Mouse (Mus musculus) forebrain, embryonic 15.5 days (tissue): Measurements from ENCODE around the gene Sipa1. TPM values are rescaled to one million over a fixed set of nuclear protein-coding genes. Genes with fewer than 3 reads are reported as not detected.

Source experiments
- ATAC-seq: fragments of 200-750 bp; cut with Nextera tagmentation; replicated peaks from 2 replicates; pipeline ENCODE4 v1.8.0; 2017; ENCODE audit warnings: mild to moderate bottlenecking, moderate TSS enrichment, moderate library complexity
- H3K27ac ChIP-seq: fragments of 300-500 bp; sonication (generic); replicated peaks from 2 replicates; pipeline ENCODE4 v1.5.1; 2015; ENCODE audit warnings: mild to moderate bottlenecking, inconsistent platforms
- H3K27me3 ChIP-seq: fragments of 300-500 bp; sonication (generic); 2 replicates; pipeline ENCODE4 v1.6.1; 2015; ENCODE audit warnings: inconsistent platforms
- H3K36me3 ChIP-seq: fragments of 300-500 bp; sonication (generic); 2 replicates; pipeline ENCODE4 v1.6.1; 2015; ENCODE audit warnings: mild to moderate bottlenecking, inconsistent platforms
- H3K4me1 ChIP-seq: fragments of 300-500 bp; sonication (generic); 2 replicates; pipeline ENCODE4 v1.6.1; 2015; ENCODE audit warnings: inconsistent platforms
- H3K4me2 ChIP-seq: fragments of 300-500 bp; sonication (generic); replicated peaks from 2 replicates; pipeline ENCODE4 v1.6.1; 2015; ENCODE audit warnings: mild to moderate bottlenecking, inconsistent platforms
- H3K4me3 ChIP-seq: fragments of 300-500 bp; sonication (generic); 2 replicates; pipeline ENCODE4 v1.5.1; 2015; ENCODE audit warnings: mild to moderate bottlenecking, inconsistent platforms
- H3K9ac ChIP-seq: fragments of 300-500 bp; sonication (generic); replicated peaks from 2 replicates; pipeline ENCODE4 v1.6.1; 2015; ENCODE audit warnings: mild to moderate bottlenecking, inconsistent platforms
- H3K9me3 ChIP-seq: fragments of 300-500 bp; sonication (generic); 2 replicates; pipeline ENCODE4 v1.6.1; 2016; ENCODE audit warnings: inconsistent platforms
- WGBS: fragments of 180-500 bp; shearing (Covaris S2); methylation state at CpG from one replicate; pipeline ENCODE4 v1.1.7; 2015; ENCODE audit warnings: mixed read lengths; 5-methylcytosine and 5-hydroxymethylcytosine counted together
- polyA plus RNA-seq: library from polyadenylated mRNA; unstranded; fragments of >200 nt; fragmentation: Nextera tagmentation; extraction: Ambion mirVana; gene quantifications from 2 replicates; pipeline ENCODE4 v1.2.1, GENCODE M21; 2015

The Sipa1 gene
- polyA plus RNA-seq, 1 experiment from 2014 or later, result 15.5 TPM

DNA sequence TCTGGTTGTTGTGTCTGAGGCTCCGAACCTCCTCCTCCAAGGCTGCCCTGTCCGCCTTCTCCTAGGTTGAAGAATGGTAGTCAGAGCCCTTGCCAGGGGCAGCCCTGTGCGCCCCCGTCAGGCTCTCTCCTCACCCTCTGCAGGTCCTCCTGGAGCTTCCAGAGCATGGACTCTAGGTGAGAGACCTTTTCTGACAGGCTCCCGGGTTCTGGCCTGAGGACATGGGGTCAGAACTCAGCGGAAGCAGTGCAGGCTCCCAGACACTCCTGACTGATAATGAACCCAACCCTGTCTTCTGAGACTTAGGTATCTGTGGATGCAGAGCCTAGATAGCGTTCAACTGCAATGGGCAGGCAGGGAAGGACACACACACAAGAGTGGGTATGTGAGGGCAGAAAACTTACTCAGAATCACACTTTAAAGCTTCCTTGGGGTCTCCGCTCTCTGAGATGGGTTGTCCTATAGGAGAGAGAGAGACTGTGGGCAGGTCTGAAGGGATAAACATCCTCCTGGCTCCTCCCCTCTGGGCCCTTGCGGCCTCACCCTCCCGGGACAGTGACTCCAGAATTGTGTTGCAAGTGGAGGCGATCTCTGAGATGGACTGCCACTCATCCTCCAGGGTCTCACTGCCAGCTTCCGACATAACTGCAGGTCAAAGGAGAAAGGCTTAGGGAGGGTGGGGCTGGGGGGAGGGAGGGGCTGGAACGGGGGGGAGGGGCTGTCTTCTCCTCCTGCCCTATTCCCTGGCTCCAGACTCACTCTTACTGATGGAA is 11.8 kb downstream of the Sipa1 start:
- Histone ChIP-seq H3K4me1 (peaks cover 27% of the 10 kb centered on the region), H3K9me3 (no peaks in the 10 kb centered on the region), H3K4me3 (no peak overlapping the region), H3K27ac (no peak overlapping the region), H3K9ac (no peak overlapping the region), H3K36me3 (peaks cover 11% of the 10 kb centered on the region), H3K27me3 (peaks cover 29% of the 10 kb centered on the region), H3K4me2 (no peak overlapping the region)
- no peak for ATAC-seq
- WGBS, result 62% methylated on average over 13 of the region's 13 CpGs

DNA sequence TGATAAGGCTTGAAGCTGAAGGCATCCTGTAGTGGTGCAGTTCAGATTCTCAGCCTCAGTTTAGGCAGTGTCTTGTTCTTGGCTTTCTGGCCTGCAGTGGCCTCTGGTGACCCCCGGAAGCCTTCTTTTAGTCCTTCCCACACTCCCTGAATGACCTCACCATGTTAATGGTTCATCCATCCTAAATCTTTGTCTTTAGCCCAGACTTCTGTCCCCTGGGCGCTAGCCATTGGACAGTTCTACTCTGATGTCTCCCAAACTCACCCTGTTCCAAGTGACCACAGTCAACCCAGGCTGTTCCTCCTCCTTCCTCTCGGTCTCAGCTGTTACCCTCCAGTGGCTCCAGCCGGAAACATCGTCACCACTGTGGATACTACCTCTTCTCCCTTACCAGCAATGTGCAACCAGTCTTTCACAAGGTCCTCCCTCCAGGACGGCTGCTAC is 14.2 kb downstream of the Sipa1 start:
- Histone ChIP-seq H3K36me3 (peaks cover 31% of the 10 kb centered on the region), H3K27ac (peak overlapping the region; percentile 77), H3K4me2 (peak overlapping the region; percentile 51), H3K9ac (peak overlapping the region; percentile 47), H3K4me3 (peak overlapping the region; percentile 29), H3K27me3 (peaks cover 14% of the 10 kb centered on the region), H3K9me3 (no peaks in the 10 kb centered on the region), H3K4me1 (peaks cover 18% of the 10 kb centered on the region)
- no peak; the same call in 1 of the 2 replicates for ATAC-seq
- WGBS, result 75% methylated on average over 6 of the region's 6 CpGs

DNA sequence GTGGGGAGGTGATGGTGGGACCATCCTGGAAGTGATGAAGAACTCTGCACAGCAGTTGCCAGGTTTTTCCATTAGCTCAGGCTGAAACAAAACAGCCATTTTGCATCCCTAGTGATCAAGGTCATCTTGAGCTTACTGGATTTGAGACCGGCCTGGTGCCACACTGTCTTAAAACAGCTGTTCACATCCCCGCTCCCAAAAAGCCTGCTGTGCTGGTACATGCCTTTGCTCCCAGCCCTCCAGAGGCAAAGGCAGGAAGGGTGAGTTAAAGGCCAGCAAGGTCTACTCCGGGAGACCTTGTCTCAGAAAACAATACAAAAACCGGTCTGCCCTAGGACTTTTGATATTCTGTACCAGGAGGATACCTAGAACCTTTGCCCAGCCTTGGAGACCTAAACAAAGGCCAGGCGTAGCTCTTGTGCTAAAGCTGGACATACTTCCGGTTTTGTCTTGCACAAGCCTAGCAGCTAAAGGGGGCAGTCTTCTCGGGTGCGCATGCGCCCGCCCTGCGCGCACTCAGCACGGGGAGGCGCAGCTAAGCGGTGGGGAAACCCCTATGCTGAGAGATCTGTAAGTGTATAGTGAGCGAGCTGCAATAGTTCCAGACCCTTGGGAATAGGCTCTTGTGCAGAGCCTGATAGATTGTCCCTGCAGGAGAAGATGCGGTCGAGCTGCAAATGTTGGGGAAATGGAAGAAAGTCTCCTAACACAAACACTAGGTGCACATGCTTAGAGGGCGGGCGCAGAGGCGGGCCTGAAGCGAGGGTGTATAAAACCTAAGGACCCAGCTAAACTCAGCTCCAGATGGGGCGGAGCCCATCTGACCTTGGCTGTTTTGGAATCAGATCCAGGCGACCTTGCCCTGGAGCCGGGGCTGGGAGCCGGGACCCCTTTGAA is 14.9 kb downstream of the Sipa1 start:
- 14% methylated on average over 26 of the region's 26 CpGs for whole genome bisulfite sequencing
- Histone ChIP-seq H3K27ac (peak overlapping the region; percentile 77), H3K9ac (peak overlapping the region; percentile 47), H3K36me3 (peaks cover 37% of the 10 kb centered on the region), H3K9me3 (no peaks in the 10 kb centered on the region), H3K4me1 (peaks cover 12% of the 10 kb centered on the region), H3K4me3 (peak overlapping the region; percentile 29), H3K4me2 (peak overlapping the region; percentile 51), H3K27me3 (peaks cover 8% of the 10 kb centered on the region; the same call in 1 of the 2 replicates)
- peak; percentile 93 for ATAC-seq

- no peaks in the 10 kb centered on the region for H3K9me3 ChIP-seq
- no peak overlapping the region for H3K27ac ChIP-seq
- no peak for ATAC-seq
- H3K36me3 ChIP-seq, result peaks cover 45% of the 10 kb centered on the region
- WGBS, result 96% methylated on average over 6 of the region's 6 CpGs
- peaks cover 12% of the 10 kb centered on the region for H3K4me1 ChIP-seq
- H3K9ac ChIP-seq, result no peak overlapping the region
- peaks cover 1% of the 10 kb centered on the region; the same call in 1 of the 2 replicates for H3K27me3 ChIP-seq
- H3K4me3 ChIP-seq, result no peak overlapping the region
- no peak overlapping the region for H3K4me2 ChIP-seq
These were observed 15.7 kb downstream of the Sipa1 start for GRCm38 (mm10) chr19:5647791-5648190.

GRCm38 (mm10) chr19:5646731-5647330 is 16.7 kb downstream of the Sipa1 start:
- H3K27ac ChIP-seq, result no peak overlapping the region
- no peak for ATAC-seq
- no peak overlapping the region for H3K4me2 ChIP-seq
- H3K4me1 ChIP-seq, result peaks cover 12% of the 10 kb centered on the region
- 89% methylated on average over 8 of the region's 8 CpGs for WGBS
- no peak overlapping the region for H3K9ac ChIP-seq
- H3K36me3 ChIP-seq, result peaks cover 54% of the 10 kb centered on the region
- H3K27me3 ChIP-seq, result no peaks in the 10 kb centered on the region
- no peaks in the 10 kb centered on the region for H3K9me3 ChIP-seq
- no peak overlapping the region for H3K4me3 ChIP-seq

DNA sequence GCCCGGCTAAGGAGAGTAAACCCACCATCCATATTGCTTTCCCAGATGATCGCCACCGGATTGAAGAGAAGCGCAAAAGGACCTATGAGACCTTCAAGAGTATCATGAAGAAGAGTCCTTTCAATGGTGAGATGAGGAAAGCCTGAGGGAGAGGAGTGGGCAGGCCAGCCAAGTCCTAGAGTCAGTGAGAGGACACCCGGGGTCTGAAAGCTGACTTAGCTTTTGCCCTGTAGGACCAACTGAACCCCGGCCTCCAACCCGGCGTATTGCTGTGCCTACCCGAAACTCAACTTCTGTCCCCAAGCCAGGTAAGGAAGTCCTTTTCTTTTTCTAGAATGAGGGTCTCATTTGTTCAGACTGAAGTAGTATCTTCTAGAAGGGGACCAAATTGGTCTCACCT is 18.2 kb downstream of the Sipa1 start:
- peaks cover 12% of the 10 kb centered on the region for H3K4me1 ChIP-seq
- H3K36me3 ChIP-seq, result peaks cover 70% of the 10 kb centered on the region
- no peak overlapping the region for H3K27ac ChIP-seq
- no peaks in the 10 kb centered on the region for H3K27me3 ChIP-seq
- H3K9me3 ChIP-seq, result no peaks in the 10 kb centered on the region
- no peak overlapping the region for H3K4me2 ChIP-seq
- H3K9ac ChIP-seq, result no peak overlapping the region
- no peak overlapping the region for H3K4me3 ChIP-seq
- no peak for ATAC-seq
- WGBS, result 95% methylated on average over 9 of the region's 9 CpGs

DNA sequence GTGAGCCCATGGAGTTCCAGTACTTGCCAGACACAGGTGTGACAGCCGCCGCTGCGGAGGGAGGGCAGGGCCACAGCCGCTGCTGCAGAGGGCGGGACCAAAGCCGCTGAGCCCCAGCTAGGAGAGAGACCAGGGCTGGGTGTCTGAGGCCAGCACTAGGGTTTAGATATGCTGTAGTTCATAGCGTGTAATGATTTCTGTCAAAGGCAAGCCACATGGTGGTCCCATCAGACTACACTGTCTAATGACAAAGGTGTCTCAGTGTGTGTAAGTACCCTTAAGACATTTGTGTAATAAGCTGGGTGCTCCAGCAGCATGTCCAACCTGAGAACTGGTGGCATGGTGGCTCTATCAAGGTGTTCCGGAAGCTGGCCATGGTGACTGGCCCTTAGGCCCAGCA is 21.9 kb downstream of the Sipa1 start:
- no peak for ATAC-seq
- Histone ChIP-seq H3K9ac (no peak overlapping the region), H3K4me1 (peaks cover 20% of the 10 kb centered on the region), H3K27me3 (no peaks in the 10 kb centered on the region), H3K9me3 (no peaks in the 10 kb centered on the region), H3K4me2 (no peak overlapping the region), H3K4me3 (no peak overlapping the region), H3K36me3 (peaks cover 66% of the 10 kb centered on the region), H3K27ac (no peak overlapping the region)
- 93% methylated on average over 8 of the region's 8 CpGs for WGBS

GRCm38 (mm10) chr19:5641021-5641420 is 22.5 kb downstream of the Sipa1 start:
- Histone ChIP-seq H3K9ac (no peak overlapping the region), H3K27me3 (no peaks in the 10 kb centered on the region), H3K4me3 (no peak overlapping the region), H3K4me2 (no peak overlapping the region), H3K36me3 (peaks cover 64% of the 10 kb centered on the region), H3K9me3 (no peaks in the 10 kb centered on the region), H3K4me1 (peaks cover 26% of the 10 kb centered on the region), H3K27ac (no peak overlapping the region)
- 97% methylated on average over 17 of the region's 17 CpGs for WGBS
- no peak for ATAC-seq

DNA sequence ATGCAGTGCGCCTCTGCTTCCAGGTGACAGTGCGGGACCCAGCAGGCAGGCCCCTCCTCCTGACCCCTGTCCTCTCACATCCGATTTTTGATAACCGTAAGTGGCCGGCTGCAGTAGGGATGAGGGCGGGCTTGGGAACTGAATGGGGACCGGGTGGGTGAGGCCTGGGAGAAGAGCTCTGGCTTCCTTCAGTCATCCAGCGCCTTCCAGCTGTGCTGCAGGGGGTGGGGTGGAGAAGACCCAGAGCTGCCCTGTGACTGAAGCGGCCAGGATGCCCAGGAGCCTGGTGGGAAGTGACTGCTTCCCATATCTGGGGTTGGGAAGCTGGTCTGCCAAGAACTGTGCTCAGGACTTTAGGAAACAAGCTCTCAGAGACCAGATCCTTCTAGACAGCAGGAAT is 23.2 kb downstream of the Sipa1 start:
- no peak overlapping the region for H3K4me3 ChIP-seq
- 80% methylated on average over 9 of the region's 9 CpGs for WGBS
- no peak for ATAC-seq
- peaks cover 58% of the 10 kb centered on the region for H3K36me3 ChIP-seq
- no peaks in the 10 kb centered on the region for H3K9me3 ChIP-seq
- no peaks in the 10 kb centered on the region for H3K27me3 ChIP-seq
- peaks cover 26% of the 10 kb centered on the region for H3K4me1 ChIP-seq
- no peak overlapping the region for H3K27ac ChIP-seq
- H3K9ac ChIP-seq, result no peak overlapping the region
- H3K4me2 ChIP-seq, result no peak overlapping the region

- 89% methylated on average over 18 of the region's 18 CpGs for whole genome bisulfite sequencing
- H3K4me1 ChIP-seq, result peaks cover 26% of the 10 kb centered on the region
- peak overlapping the region; percentile 92; the same call in 1 of the 2 replicates for H3K27ac ChIP-seq
These were observed 25.0 kb downstream of the Sipa1 start for GRCm38 (mm10) chr19:5638416-5639005.

GRCm38 (mm10) chr19:5637069-5638047 is 26.1 kb downstream of the Sipa1 start, which contains the start of gene Rela:
Rela (plus strand) TSS chr19:5637483.
- Histone ChIP-seq H3K4me3 (peak within 1 kb of the TSS; percentile 64), H3K9me3 (no peaks in the 10 kb centered on the region), H3K27ac (peak within 1 kb of the TSS; percentile 92), H3K4me2 (peak within 1 kb of the TSS; percentile 86), H3K36me3 (peaks cover 29% of the 10 kb centered on the region), H3K9ac (peak within 1 kb of the TSS; percentile 69), H3K27me3 (no peaks in the 10 kb centered on the region), H3K4me1 (peaks cover 26% of the 10 kb centered on the region)
- WGBS, result under 1% methylated on average over 107 of the region's 109 CpGs
- ATAC-seq, result peak; percentile 88

More at GRCm38 (mm10) chr19:5638416-5639005, 25.0 kb downstream of the Sipa1 start:
- no peaks in the 10 kb centered on the region for H3K9me3 ChIP-seq
- peak overlapping the region; percentile 64 for H3K4me3 ChIP-seq
- no peak for ATAC-seq
- H3K27me3 ChIP-seq, result no peaks in the 10 kb centered on the region
- peaks cover 40% of the 10 kb centered on the region for H3K36me3 ChIP-seq
- H3K4me2 ChIP-seq, result peak overlapping the region; percentile 86
- peak overlapping the region; percentile 69 for H3K9ac ChIP-seq
